Mouse (Mus musculus) urinary bladder, postnatal 10 days (tissue): ENCODE measurements around the gene Plgrkt.
"Not testable (repeated sequence)": the region's sequence is repeated elsewhere in the genome, so short reads cannot be mapped to it uniquely, and the experiment has no call there.

Experiments
- DNase-seq: peaks from one replicate; pipeline ENCODE4 v3.0.0; 2022; ENCODE audit warnings: low spot score

Plgrkt gene

DNA sequence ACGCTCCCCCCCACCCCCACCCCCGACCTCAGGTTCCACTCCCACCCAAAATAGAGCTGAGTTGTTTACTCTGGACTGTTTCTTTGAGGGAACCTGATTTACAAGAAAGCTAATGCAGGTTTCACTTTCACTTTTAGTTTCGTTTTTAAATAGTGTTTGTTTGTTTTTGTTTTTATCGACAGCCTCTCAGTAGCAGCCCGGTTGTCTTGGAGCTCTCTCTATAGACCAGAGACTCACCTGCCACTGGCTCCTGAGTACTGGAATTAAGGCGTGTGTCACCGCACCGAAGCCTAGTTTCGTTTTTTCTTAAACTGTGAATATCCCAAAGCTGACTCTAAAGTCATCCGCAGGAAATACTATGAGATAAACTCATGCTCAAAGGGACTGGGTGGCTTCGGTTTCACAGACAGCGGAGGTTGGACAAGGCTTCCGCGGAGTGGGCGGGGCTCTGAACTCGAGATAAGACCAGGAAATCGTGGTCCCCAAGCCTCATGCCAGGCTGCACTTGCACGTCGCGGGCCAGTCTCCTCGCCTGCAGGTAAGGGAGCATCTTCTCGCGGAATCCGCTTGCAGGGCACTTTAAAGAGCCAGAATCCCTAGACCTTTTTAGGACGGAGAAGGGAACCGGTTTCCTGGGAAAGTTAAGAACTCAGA lies at the start of gene Plgrkt, which contains the start of gene Cd274:
Gene Plgrkt, minus strand, starts transcription at position 422 of the 654 bp plus-strand sequence.
Gene Cd274, plus strand, starts transcription at position 487 of the 654 bp plus-strand sequence.
- no peak for DNase-seq

GRCm38 (mm10) chr19:29416393-29416902 lies 49.3 kb upstream of the Plgrkt start:
- DNase-seq = no peak

GRCm38 (mm10) chr19:29414917-29415316 lies 47.7 kb upstream of the Plgrkt start:
- not testable (repeated sequence) for DNase-seq

DNA sequence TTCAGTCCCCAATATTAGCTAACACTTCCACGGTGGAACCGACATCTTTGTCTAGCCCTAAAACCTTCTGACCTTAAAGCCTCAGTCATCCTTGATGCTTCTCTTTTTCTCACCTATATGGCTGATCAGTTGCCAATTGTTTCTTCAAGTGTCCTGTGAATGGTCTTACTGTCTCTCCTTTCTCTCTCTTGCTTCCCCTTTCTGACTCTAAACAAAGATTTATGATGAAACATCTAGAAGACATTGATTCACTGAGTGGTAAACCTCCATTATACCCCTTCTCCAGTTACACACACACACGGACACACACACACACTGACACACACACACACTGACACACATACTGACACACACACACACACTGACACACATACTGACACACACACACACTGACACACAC lies 47.3 kb upstream of the Plgrkt start:
- DNase-seq = no peak

- DNase-seq = no peak
Observed at GRCm38 (mm10) chr19:29412476-29413420, 45.6 kb upstream of the Plgrkt start.

DNA sequence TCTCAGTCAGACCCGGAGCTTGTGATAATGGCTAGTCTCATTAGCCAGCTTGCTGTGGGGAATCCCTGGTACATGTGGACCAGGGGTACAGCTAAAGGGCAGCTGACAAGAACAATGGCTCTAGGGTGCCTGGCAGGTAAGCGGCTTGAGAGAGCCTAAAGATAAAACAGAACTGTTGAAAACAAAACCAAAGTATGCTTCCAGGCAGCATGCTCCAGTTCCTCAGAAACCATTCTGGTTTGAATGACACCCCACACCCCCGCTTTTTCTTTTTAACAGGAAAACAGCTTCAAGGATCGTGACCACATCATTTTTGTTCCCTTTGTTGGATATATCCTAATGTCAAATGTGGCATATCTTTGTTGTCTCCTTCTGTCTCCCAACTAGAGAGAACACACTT lies 43.4 kb upstream of the Plgrkt start, which contains the start of gene Pdcd1lg2:
Gene Pdcd1lg2, plus strand, starts transcription at position 301 of the 400 bp plus-strand sequence.
- no peak for DNase-seq

DNA sequence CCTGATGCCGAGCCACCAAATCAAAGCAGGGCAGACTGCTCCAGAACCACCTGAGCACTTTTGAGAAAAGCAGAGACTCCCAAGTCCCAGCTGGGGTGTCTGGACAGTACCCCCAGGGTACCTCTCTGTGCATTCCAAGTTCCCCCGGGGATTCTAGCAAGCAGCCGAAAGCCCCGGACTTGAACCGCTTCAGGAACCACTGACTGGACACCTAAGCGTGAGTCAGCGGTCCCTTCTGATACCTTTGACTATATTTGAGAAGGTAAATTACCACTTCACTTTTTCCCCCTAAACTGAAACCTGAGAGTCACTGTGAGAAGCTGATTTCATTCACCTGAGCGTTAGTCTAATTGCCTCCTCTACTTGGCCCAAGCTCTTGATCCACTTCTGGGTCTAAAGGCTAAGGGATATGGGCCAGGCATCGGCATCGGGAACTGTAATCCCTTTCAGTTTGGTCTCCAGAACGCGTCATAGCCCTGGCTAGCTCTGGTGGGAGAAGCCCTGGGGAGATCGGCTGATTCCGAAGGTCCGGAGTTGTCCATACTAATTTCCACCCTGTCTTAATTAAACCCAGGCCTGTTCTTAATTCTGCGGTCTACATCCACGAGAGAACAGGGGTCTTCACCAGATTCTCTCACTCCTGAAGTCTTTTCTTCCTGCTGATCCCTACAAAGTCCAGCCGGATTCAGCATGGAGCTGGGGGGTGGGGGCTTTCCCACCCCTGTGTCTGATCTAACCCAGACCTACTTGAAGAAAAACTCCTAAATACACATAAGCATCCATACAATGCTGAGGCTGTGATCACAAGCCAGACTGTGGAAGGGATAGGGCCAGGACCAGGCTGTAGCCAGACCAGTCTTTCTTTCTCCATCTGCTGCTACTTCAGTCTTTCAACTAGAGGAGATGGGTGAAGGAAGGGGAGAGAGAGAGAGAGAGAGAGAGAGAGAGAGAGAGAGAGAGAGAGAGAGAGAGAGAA lies 39.1 kb upstream of the Plgrkt start:
- no peak for DNase-seq

GRCm38 (mm10) chr19:29405388-29405787 lies 38.2 kb upstream of the Plgrkt start:
- no peak for DNase-seq

- no peak for DNase-seq
Observed at GRCm38 (mm10) chr19:29403251-29403650, 36.1 kb upstream of the Plgrkt start.

GRCm38 (mm10) chr19:29402621-29403020 lies 35.4 kb upstream of the Plgrkt start:
- no peak for DNase-seq

GRCm38 (mm10) chr19:29400466-29400865 lies 33.3 kb upstream of the Plgrkt start:
- no peak for DNase-seq

DNA sequence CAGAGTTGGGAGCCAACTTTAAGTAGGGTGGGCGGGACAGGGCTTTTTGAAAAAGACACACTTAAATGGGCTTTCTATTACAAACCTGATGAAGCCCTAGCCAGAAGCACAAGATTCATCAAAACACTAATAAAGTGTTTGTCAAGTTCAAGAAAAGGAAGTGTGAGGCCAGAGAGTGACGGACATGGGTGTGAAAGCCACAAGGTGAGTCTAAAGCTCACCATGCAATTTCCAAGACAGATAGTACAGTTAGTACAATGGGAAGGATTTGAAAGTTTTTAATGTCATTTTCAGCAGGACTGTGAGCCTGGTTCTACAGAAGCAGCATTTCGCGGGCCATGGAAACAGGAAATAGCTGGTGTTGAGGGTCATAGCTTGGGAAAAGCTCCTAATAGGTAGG lies 32.6 kb upstream of the Plgrkt start:
- DNase-seq = no peak

GRCm38 (mm10) chr19:29396353-29396752 lies 29.2 kb upstream of the Plgrkt start:
- no peak for DNase-seq

DNA sequence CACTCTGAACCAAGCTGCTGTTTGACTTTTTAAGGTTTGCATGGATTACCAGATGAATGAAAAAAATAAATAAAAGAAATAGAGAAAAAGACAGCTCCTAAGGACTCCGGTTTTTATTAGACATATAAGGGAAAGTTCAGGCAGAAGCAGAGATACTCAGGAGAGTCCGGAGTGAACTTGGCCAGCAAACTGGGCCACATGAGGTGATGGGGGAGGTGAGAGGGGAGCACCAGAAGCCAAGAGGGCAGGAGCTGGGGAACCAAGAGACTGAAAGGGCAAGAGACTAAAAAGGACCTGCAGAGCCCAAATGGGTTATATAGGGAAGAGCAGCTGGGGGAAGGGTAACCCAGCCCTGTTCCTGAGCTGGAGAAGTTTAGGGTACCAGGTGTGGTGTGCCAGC lies 27.5 kb upstream of the Plgrkt start:
- DNase-seq = no peak

- DNase-seq = no peak
Observed at GRCm38 (mm10) chr19:29393333-29393732, 26.1 kb upstream of the Plgrkt start.

- no peak for DNase-seq
Observed at GRCm38 (mm10) chr19:29391279-29391678, 24.1 kb upstream of the Plgrkt start.

DNA sequence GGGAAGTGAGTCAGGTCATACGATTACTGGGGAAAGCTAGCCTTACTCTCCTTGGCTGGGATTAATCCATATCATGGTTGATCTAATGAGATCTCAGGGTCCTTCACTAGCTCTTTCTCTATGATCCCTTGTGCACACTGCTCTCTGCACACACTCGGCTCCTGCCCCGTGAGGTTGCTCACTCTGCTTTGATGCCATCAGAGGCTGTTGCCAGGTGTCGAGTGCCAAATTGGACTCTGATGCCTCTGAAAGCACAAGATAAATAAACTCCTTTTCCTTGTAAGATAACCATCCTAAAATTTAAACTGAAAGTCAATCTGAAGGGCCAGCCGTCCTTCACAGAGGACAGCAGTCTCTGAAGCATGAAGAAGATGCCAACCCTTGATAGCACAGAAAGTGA lies 23.3 kb upstream of the Plgrkt start:
- DNase-seq = no peak

DNA sequence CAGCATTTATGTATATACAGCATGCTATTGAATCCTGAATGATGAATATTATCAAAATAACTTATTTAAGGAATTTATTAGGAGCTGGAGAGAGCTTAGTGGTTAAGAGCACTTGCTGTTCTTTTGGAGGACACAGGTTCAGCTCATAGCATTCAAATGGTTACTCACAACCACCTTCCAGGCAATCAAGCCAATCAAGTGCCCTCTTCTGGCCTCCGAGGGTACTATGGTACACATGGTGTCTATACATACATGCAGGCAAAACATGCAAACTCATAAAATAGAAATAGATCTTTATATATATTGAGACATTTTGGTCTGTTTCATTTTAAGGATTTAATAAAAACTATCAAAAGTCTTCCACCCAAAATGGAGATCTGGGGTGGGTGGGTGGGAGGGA lies 21.6 kb upstream of the Plgrkt start:
- no peak for DNase-seq

GRCm38 (mm10) chr19:29385822-29386221 lies 18.6 kb upstream of the Plgrkt start:
- no peak for DNase-seq

GRCm38 (mm10) chr19:29384994-29385393 lies 17.8 kb upstream of the Plgrkt start:
- DNase-seq = no peak

- DNase-seq = no peak
Observed at GRCm38 (mm10) chr19:29384412-29384811, 17.2 kb upstream of the Plgrkt start.

DNA sequence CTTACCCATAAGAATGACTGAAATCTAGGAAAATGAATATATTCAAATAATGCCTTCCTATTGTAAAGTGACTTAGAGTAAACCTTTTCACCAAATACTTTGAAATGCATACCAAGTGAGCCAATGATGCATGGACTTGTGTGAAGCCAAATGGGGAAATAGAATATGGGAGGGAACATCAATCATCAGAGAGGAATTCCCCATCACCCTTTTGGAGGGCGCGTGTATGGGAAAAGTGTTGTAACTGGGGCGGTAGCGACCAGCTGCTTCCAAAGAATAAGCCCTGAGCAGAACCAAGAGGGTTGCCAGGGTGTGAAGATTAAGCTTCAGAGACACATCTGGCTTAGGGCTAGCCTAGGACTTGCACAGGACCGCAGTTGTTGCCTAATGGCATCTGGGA lies 16.2 kb upstream of the Plgrkt start:
- DNase-seq = no peak
